Mouse (Mus musculus) kidney, postnatal 0 days (tissue): ENCODE data around the gene Cbfa2t3. TPM values are rescaled to one million over a fixed set of nuclear protein-coding genes. Genes with fewer than 3 reads are reported as not detected.

ENCODE experiments used
- ATAC-seq: fragments of 200-750 bp; cut with Nextera tagmentation; replicated peaks from 2 replicates; pipeline ENCODE4 v1.8.0; 2017; ENCODE audit warnings: low read depth, moderate number of reproducible peaks, moderate TSS enrichment, moderate library complexity; ENCODE audit not compliant: low FRiP score
- DNase-seq: peaks from one replicate; pipeline ENCODE4 v3.0.0-alpha.2; 2016; ENCODE audit warnings: low spot score
- H3K27ac ChIP-seq: fragments of 300-500 bp; sonication (generic); 2 replicates; pipeline ENCODE4 v1.5.1; 2014; ENCODE audit warnings: mild to moderate bottlenecking
- H3K27me3 ChIP-seq: fragments of 300-500 bp; sonication (generic); 2 replicates; pipeline ENCODE4 v1.6.1; 2014; ENCODE audit warnings: low read length, mixed read lengths; ENCODE audit not compliant: insufficient read depth
- H3K36me3 ChIP-seq: fragments of 300-500 bp; sonication (generic); 2 replicates; pipeline ENCODE4 v1.6.1; 2014; ENCODE audit warnings: low read length, mixed read lengths; ENCODE audit not compliant: insufficient read depth
- H3K4me1 ChIP-seq: fragments of 300-500 bp; sonication (generic); replicated peaks from 2 replicates; pipeline ENCODE4 v1.6.1; 2014; ENCODE audit warnings: antibody characterized with exemption, low read length, mixed read lengths; ENCODE audit not compliant: insufficient read depth
- H3K4me2 ChIP-seq: fragments of 300-500 bp; sonication (generic); 2 replicates; pipeline ENCODE4 v1.6.1; 2014; ENCODE audit warnings: mild to moderate bottlenecking, low read length, moderate library complexity, mixed read lengths
- H3K4me3 ChIP-seq: fragments of 300-500 bp; sonication (generic); replicated peaks from 2 replicates; pipeline ENCODE4 v1.5.1; 2014; ENCODE audit warnings: low read depth, low read length
- H3K9ac ChIP-seq: fragments of 300-500 bp; sonication (generic); 2 replicates; pipeline ENCODE4 v1.6.1; 2014; ENCODE audit warnings: low read depth, low read length
- H3K9me3 ChIP-seq: fragments of 300-500 bp; sonication (generic); replicated peaks from 2 replicates; pipeline ENCODE4 v1.6.1; 2016; ENCODE audit warnings: low read length, inconsistent platforms, mixed read lengths
- CTCF ChIP-seq: IDR thresholded peaks from 2 replicates; pipeline ENCODE4 v1.5.1; 2016; ENCODE audit warnings: antibody characterized with exemption, low read depth, mild to moderate bottlenecking, moderate library complexity
- WGBS: fragments of 180-500 bp; shearing (Covaris S2); extraction: QIAGEN DNeasy Blood & Tissue Kit; methylation state at CpG from one replicate; pipeline ENCODE4 v1.1.7; 2014; 5-methylcytosine and 5-hydroxymethylcytosine counted together
- polyA plus RNA-seq: library from polyadenylated mRNA; unstranded; fragments of >200 nt; fragmentation: Nextera tagmentation; extraction: Ambion mirVana; gene quantifications from 2 replicates; pipeline ENCODE4 v1.2.1, GENCODE M21; 2015

Cbfa2t3 gene
- polyA plus RNA-seq, 1 experiment from 2014 or later = 3.6 TPM

- Histone ChIP-seq H3K4me2 (no peak overlapping the region), H3K9ac (no peak overlapping the region), H3K27ac (no peak overlapping the region), H3K9me3 (no peaks in the 10 kb centered on the region), H3K4me1 (peaks cover 50% of the 10 kb centered on the region), H3K27me3 (no peaks in the 10 kb centered on the region), H3K36me3 (no peaks in the 10 kb centered on the region), H3K4me3 (no peak overlapping the region)
- TF ChIP-seq CTCF = peak; percentile 54
- DNase-seq (no peak), ATAC-seq (no peak)
- 80% methylated on average over 2 of the region's 2 CpGs for WGBS
Observed at GRCm38 (mm10) chr8:122660022-122660421, 38.9 kb downstream of the Cbfa2t3 start.

GRCm38 (mm10) chr8:122658807-122659160, 40.1 kb downstream of the Cbfa2t3 start:
- H3K4me2 ChIP-seq = no peak overlapping the region
- H3K9ac ChIP-seq = no peak overlapping the region
- peaks cover 42% of the 10 kb centered on the region for H3K4me1 ChIP-seq
- DNase-seq (peak; percentile 35), ATAC-seq (no peak)
- no peaks in the 10 kb centered on the region for H3K27me3 ChIP-seq
- 49% methylated on average over 9 of the region's 9 CpGs for WGBS
- no peaks in the 10 kb centered on the region for H3K9me3 ChIP-seq
- no peaks in the 10 kb centered on the region for H3K36me3 ChIP-seq
- H3K4me3 ChIP-seq = no peak overlapping the region
- TF ChIP-seq CTCF = no peak
- H3K27ac ChIP-seq = no peak overlapping the region

- ATAC-seq (no peak), DNase-seq (peak; percentile 17)
- H3K27me3 ChIP-seq = no peaks in the 10 kb centered on the region
- H3K9ac ChIP-seq = no peak overlapping the region
- no peak for TF ChIP-seq CTCF
- peaks cover 37% of the 10 kb centered on the region for H3K4me1 ChIP-seq
- H3K4me2 ChIP-seq = no peak overlapping the region
- WGBS = 60% methylated on average over 10 of the region's 10 CpGs
- no peaks in the 10 kb centered on the region for H3K36me3 ChIP-seq
- H3K4me3 ChIP-seq = no peak overlapping the region
- H3K27ac ChIP-seq = no peak overlapping the region
- H3K9me3 ChIP-seq = no peaks in the 10 kb centered on the region
Observed at GRCm38 (mm10) chr8:122658149-122658806, 40.6 kb downstream of the Cbfa2t3 start.

DNA sequence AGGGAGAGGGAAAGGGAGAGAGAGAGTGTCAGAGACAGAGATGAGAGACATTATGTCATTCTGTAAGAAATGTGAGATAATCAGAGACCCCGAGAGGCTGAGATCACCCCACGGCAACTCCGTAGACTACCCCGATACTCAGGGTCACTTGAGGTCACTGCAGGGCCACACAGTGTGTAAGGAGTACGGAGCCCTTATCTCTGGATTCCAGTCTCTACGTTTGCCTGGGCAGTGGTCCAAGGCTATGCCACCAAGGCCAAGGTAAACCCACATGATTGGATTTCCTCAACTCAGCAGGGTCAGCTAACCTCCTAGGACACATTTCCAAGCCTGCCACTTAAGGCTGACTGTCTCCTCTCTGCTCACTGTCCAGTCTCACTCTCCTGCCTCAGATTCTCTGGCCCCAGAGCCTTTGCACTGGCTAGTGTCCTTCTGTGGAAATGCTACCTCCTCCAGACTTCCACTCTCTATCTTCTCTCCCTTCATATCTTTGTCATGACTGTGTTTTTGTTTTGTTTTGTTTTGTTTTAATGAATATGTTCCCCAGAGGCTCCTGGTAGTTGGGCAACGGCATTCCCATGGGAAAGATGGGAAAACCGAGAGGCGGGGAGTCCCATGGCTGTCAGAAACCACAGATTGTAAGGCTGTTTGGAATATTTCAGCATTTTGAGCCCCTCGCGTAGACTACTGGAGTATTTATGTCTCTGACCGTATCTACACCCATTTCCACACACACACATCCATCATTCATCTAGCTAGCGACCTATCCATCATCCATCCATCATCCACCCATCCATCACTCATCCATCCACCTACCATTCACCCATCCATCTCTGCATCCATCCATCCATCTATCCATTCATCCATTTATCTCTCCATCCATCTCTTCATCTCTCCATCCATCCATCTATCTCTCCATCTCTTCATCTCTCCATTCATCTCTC, 42.6 kb downstream of the Cbfa2t3 start:
- Histone ChIP-seq H3K4me3 (no peak overlapping the region), H3K9ac (no peak overlapping the region), H3K27me3 (no peaks in the 10 kb centered on the region), H3K36me3 (no peaks in the 10 kb centered on the region), H3K4me1 (peaks cover 25% of the 10 kb centered on the region), H3K9me3 (no peaks in the 10 kb centered on the region), H3K27ac (no peak overlapping the region; the same call in 1 of the 2 replicates), H3K4me2 (no peak overlapping the region)
- no peak for TF ChIP-seq CTCF
- WGBS = 71% methylated on average over 13 of the region's 13 CpGs
- DNase-seq (no peak), ATAC-seq (no peak)

- Histone ChIP-seq H3K9me3 (no peaks in the 10 kb centered on the region), H3K27me3 (no peaks in the 10 kb centered on the region), H3K4me2 (no peak overlapping the region), H3K4me3 (no peak overlapping the region), H3K27ac (no peak overlapping the region), H3K9ac (no peak overlapping the region), H3K4me1 (peaks cover 21% of the 10 kb centered on the region), H3K36me3 (no peaks in the 10 kb centered on the region)
- ATAC-seq (no peak), DNase-seq (peak; percentile 74)
- WGBS = 48% methylated on average over 7 of the region's 7 CpGs
- no peak for TF ChIP-seq CTCF
Observed at GRCm38 (mm10) chr8:122654768-122655167, 44.1 kb downstream of the Cbfa2t3 start.

DNA sequence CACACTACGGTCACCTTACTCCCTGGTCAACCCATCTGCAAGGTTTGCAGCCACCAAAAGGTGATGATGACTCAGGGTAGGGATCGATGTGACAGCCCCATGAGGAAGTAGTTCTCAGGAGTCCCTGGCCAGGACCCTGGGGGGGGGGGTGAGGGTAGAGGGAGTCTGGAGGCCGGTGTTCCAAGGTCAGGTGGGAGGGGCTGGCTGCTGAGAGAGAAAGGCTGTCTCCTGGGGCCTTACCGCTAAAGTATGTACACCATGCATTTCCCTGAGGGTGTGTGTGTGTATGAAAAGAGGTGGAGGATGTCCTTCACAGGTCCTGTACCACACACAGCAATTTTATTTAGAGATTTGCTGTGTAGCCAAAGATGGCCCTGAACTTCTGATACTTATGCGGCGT, 46.3 kb downstream of the Cbfa2t3 start:
- peaks cover 13% of the 10 kb centered on the region for H3K4me1 ChIP-seq
- no peak for TF ChIP-seq CTCF
- H3K9me3 ChIP-seq = no peaks in the 10 kb centered on the region
- ATAC-seq (no peak), DNase-seq (no peak)
- no peaks in the 10 kb centered on the region for H3K27me3 ChIP-seq
- no peaks in the 10 kb centered on the region for H3K36me3 ChIP-seq
- H3K4me3 ChIP-seq = no peak overlapping the region
- H3K4me2 ChIP-seq = no peak overlapping the region
- H3K9ac ChIP-seq = no peak overlapping the region
- 64% methylated on average over 6 of the region's 6 CpGs for WGBS
- H3K27ac ChIP-seq = no peak overlapping the region
